Mouse (Mus musculus) hematopoietic multipotent progenitor cell, adult 10-12 weeks (in vitro differentiated cells): ENCODE results near the gene Olfr813. TPM values are rescaled to one million over a fixed set of nuclear protein-coding genes. Genes with fewer than 3 reads are reported as not detected.

Experiments
- polyA plus RNA-seq: library from polyadenylated mRNA; stranded (reverse); fragments of >175 nt; gene quantifications from 2 replicates; pipeline ENCODE4 v1.2.3, GENCODE M21; 2012; ENCODE audit warnings: low replicate concordance

Gene Olfr813
- not detected in 2 replicates for polyA plus RNA-seq

GRCm38 (mm10) chr10:129855067-129855466 lies at the start of gene Olfr813:
Gene Olfr813, plus strand, starts transcription at chr10:129855367.

GRCm38 (mm10) chr10:129845994-129846393 lies 9.2 kb upstream of the Olfr813 start, which contains the start of gene Olfr812:
Gene Olfr812, minus strand, starts transcription at chr10:129846094.

GRCm38 (mm10) chr10:129879751-129880150 lies 24.6 kb downstream of the Olfr813 start, which contains the start of gene Olfr814:
Gene Olfr814, minus strand, starts transcription at chr10:129879851.

GRCm38 (mm10) chr10:129905767-129906166 lies 50.6 kb downstream of the Olfr813 start, which contains the start of gene Olfr815:
Gene Olfr815, minus strand, starts transcription at chr10:129905867.

Other genes with a start within 250 kb of the Olfr813 start
- not detected in 2 replicates for gene Olfr796, start 242.8 kb upstream of the Olfr813 start, polyA plus RNA-seq
- gene Olfr798, start 227.4 kb upstream of the Olfr813 start, polyA plus RNA-seq = not detected in 2 replicates
- not detected in 2 replicates for gene Olfr799, start 217.9 kb upstream of the Olfr813 start, polyA plus RNA-seq
- not detected in 2 replicates for gene Olfr800, start 197.7 kb upstream of the Olfr813 start, polyA plus RNA-seq
- gene Olfr801, start 181.5 kb upstream of the Olfr813 start, polyA plus RNA-seq = not detected in 2 replicates
- gene Olfr802, start 167.2 kb upstream of the Olfr813 start, polyA plus RNA-seq = 0.15 TPM in 1 of 2 replicates, not detected in the other
- gene Olfr803, start 161.1 kb upstream of the Olfr813 start, polyA plus RNA-seq = not detected in 2 replicates
- not detected in 2 replicates for gene Olfr804, start 152.2 kb upstream of the Olfr813 start, polyA plus RNA-seq
- not detected in 2 replicates for gene Olfr805, start 126.0 kb upstream of the Olfr813 start, polyA plus RNA-seq
- gene Olfr806, start 113.4 kb upstream of the Olfr813 start, polyA plus RNA-seq = not detected in 2 replicates
- not detected in 2 replicates for gene Olfr807, start 97.6 kb upstream of the Olfr813 start, polyA plus RNA-seq
- not detected in 2 replicates for gene Olfr808, start 89.9 kb upstream of the Olfr813 start, polyA plus RNA-seq
- not detected in 2 replicates for gene Olfr809, start 80.7 kb upstream of the Olfr813 start, polyA plus RNA-seq
- not detected in 2 replicates for gene Olfr810, start 60.5 kb upstream of the Olfr813 start, polyA plus RNA-seq
- not detected in 2 replicates for gene Olfr811, start 51.0 kb upstream of the Olfr813 start, polyA plus RNA-seq
- not detected in 2 replicates for gene Olfr812, start 9.3 kb upstream of the Olfr813 start, polyA plus RNA-seq
- not detected in 2 replicates for gene Olfr814, start 24.5 kb downstream of the Olfr813 start, polyA plus RNA-seq
- gene Olfr815, start 50.5 kb downstream of the Olfr813 start, polyA plus RNA-seq = not detected in 2 replicates
- gene Olfr816, start 60.2 kb downstream of the Olfr813 start, polyA plus RNA-seq = not detected in 2 replicates
- not detected in 2 replicates for gene Olfr818, start 93.7 kb downstream of the Olfr813 start, polyA plus RNA-seq
- gene Olfr819, start 111.9 kb downstream of the Olfr813 start, polyA plus RNA-seq = not detected in 2 replicates
- gene Olfr247, start 120.8 kb downstream of the Olfr813 start, polyA plus RNA-seq = not detected in 2 replicates
- gene Gm10310, start 129.7 kb downstream of the Olfr813 start, polyA plus RNA-seq = not detected in 2 replicates
- not detected in 2 replicates for gene Olfr820, start 157.3 kb downstream of the Olfr813 start, polyA plus RNA-seq
- not detected in 2 replicates for gene Olfr821, start 175.0 kb downstream of the Olfr813 start, polyA plus RNA-seq
- not detected in 2 replicates for gene Olfr822, start 215.8 kb downstream of the Olfr813 start, polyA plus RNA-seq